Mouse (Mus musculus) heart, postnatal 0 days (tissue): ENCODE data around the gene Usp9x. TPM values are rescaled to one million over a fixed set of nuclear protein-coding genes. Genes with fewer than 3 reads are reported as not detected.

Experiments
- ATAC-seq: fragments of 200-750 bp; cut with Nextera tagmentation; 2 replicates; pipeline ENCODE4 v1.8.0; 2017; ENCODE audit warnings: low read depth, moderate number of reproducible peaks, moderate library complexity; ENCODE audit not compliant: insufficient read depth
- DNase-seq: peaks from one replicate; pipeline ENCODE4 v3.0.0-alpha.2; 2016; ENCODE audit warnings: low spot score
- H3K27ac ChIP-seq: fragments of 300-500 bp; sonication (generic); 2 replicates; pipeline ENCODE4 v1.5.1; 2014; ENCODE audit warnings: low read depth, mild to moderate bottlenecking
- H3K27me3 ChIP-seq: fragments of 300-500 bp; sonication (generic); 2 replicates; pipeline ENCODE4 v1.6.1; 2014; ENCODE audit warnings: low read length, mixed read lengths; ENCODE audit not compliant: control insufficient read depth, insufficient read depth
- H3K36me3 ChIP-seq: fragments of 300-500 bp; sonication (generic); replicated peaks from 2 replicates; pipeline ENCODE4 v1.6.1; 2014; ENCODE audit warnings: low read length, mixed read lengths; ENCODE audit not compliant: control insufficient read depth, insufficient read depth
- H3K4me1 ChIP-seq: fragments of 300-500 bp; sonication (generic); 2 replicates; pipeline ENCODE4 v1.6.1; 2014; ENCODE audit warnings: antibody characterized with exemption; ENCODE audit not compliant: control insufficient read depth, insufficient read depth
- H3K4me2 ChIP-seq: fragments of 300-500 bp; sonication (generic); 2 replicates; pipeline ENCODE4 v1.6.1; 2014; ENCODE audit warnings: low read depth, mild to moderate bottlenecking, low read length, moderate library complexity
- H3K4me3 ChIP-seq: fragments of 300-500 bp; sonication (generic); 2 replicates; pipeline ENCODE4 v1.5.1; 2014; ENCODE audit warnings: low read depth, low read length
- H3K9ac ChIP-seq: fragments of 300-500 bp; sonication (generic); replicated peaks from 2 replicates; pipeline ENCODE4 v1.6.1; 2014; ENCODE audit warnings: low read depth, low read length, mixed read lengths
- H3K9me3 ChIP-seq: fragments of 300-500 bp; sonication (generic); replicated peaks from 2 replicates; pipeline ENCODE4 v1.6.1; 2016; ENCODE audit warnings: low read length; ENCODE audit not compliant: control insufficient read depth
- CTCF ChIP-seq: IDR thresholded peaks from 2 replicates; pipeline ENCODE4 v1.5.1; 2016; ENCODE audit warnings: antibody characterized with exemption, control low read depth, low read depth
- EP300 ChIP-seq: IDR thresholded peaks from 2 replicates; pipeline ENCODE4 v1.6.1; 2016; ENCODE audit warnings: antibody characterized with exemption, low read depth
- WGBS: fragments of 180-500 bp; shearing (Covaris S2); extraction: QIAGEN DNeasy Blood & Tissue Kit; methylation state at CpG from one replicate; pipeline ENCODE4 v1.1.7; 2014; 5-methylcytosine and 5-hydroxymethylcytosine counted together
- polyA plus RNA-seq: library from polyadenylated mRNA; unstranded; fragments of >200 nt; fragmentation: Nextera tagmentation; extraction: Ambion mirVana; gene quantifications from 2 replicates; pipeline ENCODE4 v1.2.1, GENCODE M21; 2015
- total RNA-seq: library from RNA; depleted of rRNA; stranded (reverse); fragments of >200 nt; gene quantifications from 2 replicates; pipeline ENCODE4 v1.2.3, GENCODE M21; 2014; ENCODE audit warnings: low replicate concordance

The Usp9x gene
- total and polyA plus RNA-seq, 2 experiments from 2014 or later: 17.1 to 128 TPM

GRCm38 (mm10) chrX:13044666-13045065 is 26.6 kb upstream of the Usp9x start:
- TF ChIP-seq EP300 (no peak), CTCF (no peak)
- Histone ChIP-seq H3K4me2 (no peak overlapping the region), H3K9me3 (no peaks in the 10 kb centered on the region), H3K36me3 (0 out of 2 replicates have a peak, but pooled peaks cover 5% of the 10 kb centered on the region), H3K27me3 (no peaks in the 10 kb centered on the region), H3K4me3 (no peak overlapping the region), H3K9ac (no peak overlapping the region), H3K27ac (no peak overlapping the region), H3K4me1 (no peaks in the 10 kb centered on the region)
- DNase-seq: no peak
- ATAC-seq: no peak
- WGBS: 82% methylated on average over 5 of the region's 5 CpGs

DNA sequence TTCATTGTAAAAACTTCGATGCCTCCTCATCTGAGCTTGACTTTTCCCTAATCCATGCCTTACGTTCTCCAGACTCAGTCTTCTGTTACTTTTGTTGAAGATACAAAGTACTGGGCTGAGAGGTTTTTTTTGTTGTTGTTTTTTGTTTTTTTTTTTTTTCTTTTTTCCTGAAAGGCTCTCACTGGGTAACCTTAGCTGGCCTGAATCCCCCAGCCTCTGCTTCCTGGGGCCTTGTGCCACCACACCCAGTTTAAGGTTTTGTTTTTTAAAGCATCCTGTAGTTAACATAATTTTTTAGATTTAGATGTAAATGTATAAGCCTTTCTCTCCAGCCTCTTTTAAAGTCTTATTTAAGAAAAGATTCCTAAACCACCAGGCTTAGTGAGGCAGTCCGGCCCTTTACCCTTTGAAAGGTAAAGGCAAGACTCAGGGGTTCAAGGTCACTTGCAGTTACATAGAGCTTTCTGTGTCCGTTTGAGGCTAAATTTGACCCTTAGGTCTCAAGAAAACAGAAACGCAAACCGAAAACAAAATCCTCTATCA is 24.3 kb upstream of the Usp9x start:
- H3K4me3 ChIP-seq: no peak overlapping the region
- no peaks in the 10 kb centered on the region for H3K27me3 ChIP-seq
- no peaks in the 10 kb centered on the region for H3K4me1 ChIP-seq
- no peaks in the 10 kb centered on the region for H3K9me3 ChIP-seq
- DNase-seq (no peak), ATAC-seq (no peak)
- H3K9ac ChIP-seq: no peak overlapping the region
- TF ChIP-seq EP300: no peak
- TF ChIP-seq CTCF: no peak
- peak overlapping the region; percentile 55; the same call in 1 of the 2 replicates for H3K4me2 ChIP-seq
- H3K36me3 ChIP-seq: 0 out of 2 replicates have a peak, but pooled peaks cover 5% of the 10 kb centered on the region
- peak overlapping the region; percentile 61; the same call in 1 of the 2 replicates for H3K27ac ChIP-seq
- WGBS: 48% methylated on average over 6 of the region's 6 CpGs

DNA sequence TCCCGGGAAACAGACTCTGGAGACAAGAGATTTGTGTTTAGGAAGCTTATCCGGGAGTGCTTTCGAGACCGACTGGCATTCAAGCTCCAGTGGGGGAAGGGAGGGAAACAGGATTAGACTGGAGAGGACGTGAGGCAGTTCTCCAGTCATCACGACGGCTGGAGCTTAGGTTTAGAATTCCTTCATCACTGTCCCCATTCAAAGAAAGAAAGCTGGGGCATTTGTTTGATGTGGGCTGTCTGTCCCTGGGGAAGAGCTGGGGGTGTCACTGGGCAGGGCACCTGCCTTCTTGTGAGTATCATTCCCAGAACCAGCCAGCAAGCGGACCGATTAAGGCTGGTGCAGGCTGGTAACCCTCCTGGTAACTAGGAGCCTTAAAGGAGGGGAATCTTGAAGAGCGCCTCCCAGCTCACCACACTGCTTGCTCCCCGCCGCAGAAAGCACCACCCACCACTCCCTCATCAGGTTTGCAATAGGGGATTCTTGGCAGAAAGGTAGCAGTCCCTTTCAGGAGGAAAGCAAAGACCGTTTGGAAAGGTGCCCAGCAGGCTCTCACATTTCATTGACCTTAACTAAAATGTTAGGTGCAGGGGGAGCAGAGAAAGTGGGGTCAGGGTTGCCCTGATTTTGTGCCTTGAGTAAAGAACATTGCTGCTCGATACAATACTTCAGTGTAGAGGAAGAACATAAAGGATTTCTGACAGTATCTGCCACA is 23.5 kb upstream of the Usp9x start:
- no peak for TF ChIP-seq EP300
- TF ChIP-seq CTCF: no peak
- DNase-seq (peak; percentile 60), ATAC-seq (peak; percentile 60; the same call in 1 of the 2 replicates)
- peak overlapping the region; percentile 55 for H3K4me2 ChIP-seq
- H3K9ac ChIP-seq: peak overlapping the region; percentile 43; the same call in 1 of the 2 replicates
- H3K36me3 ChIP-seq: 0 out of 2 replicates have a peak, but pooled peaks cover 5% of the 10 kb centered on the region
- WGBS: 21% methylated on average over 14 of the region's 14 CpGs
- no peaks in the 10 kb centered on the region for H3K27me3 ChIP-seq
- peak overlapping the region; percentile 61 for H3K27ac ChIP-seq
- peak overlapping the region; percentile 26 for H3K4me3 ChIP-seq
- no peaks in the 10 kb centered on the region for H3K4me1 ChIP-seq
- H3K9me3 ChIP-seq: no peaks in the 10 kb centered on the region

DNA sequence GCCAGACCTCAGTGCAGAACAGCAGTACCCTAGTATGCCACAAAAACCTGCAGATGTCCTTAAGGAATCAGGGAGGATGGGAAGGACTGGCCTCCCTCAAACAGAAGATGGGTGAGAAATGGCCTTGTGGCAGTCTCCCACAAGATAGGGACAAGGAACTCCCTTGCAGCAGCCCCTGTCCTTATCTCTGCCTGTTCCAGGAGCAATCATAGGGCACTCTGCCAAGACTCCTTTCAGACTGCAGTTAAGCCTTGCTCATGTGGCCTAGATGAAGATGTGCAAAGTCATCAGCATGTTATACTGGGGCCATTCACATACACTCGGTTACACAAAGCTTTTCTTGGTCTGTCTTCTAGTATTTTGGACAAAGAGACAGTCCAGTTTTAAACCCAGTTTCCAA is 16.7 kb upstream of the Usp9x start:
- Histone ChIP-seq H3K4me2 (no peak overlapping the region), H3K27me3 (no peaks in the 10 kb centered on the region; the same call in 1 of the 2 replicates), H3K27ac (no peak overlapping the region), H3K9me3 (no peaks in the 10 kb centered on the region), H3K36me3 (no peaks in the 10 kb centered on the region), H3K9ac (no peak overlapping the region), H3K4me1 (no peaks in the 10 kb centered on the region), H3K4me3 (no peak overlapping the region)
- peak; percentile 49; the same call in 1 of the 2 replicates for ATAC-seq
- DNase-seq: no peak
- no peak for TF ChIP-seq EP300
- TF ChIP-seq CTCF: no peak
- WGBS: 15% methylated on average over 1 of the region's 1 CpGs

DNA sequence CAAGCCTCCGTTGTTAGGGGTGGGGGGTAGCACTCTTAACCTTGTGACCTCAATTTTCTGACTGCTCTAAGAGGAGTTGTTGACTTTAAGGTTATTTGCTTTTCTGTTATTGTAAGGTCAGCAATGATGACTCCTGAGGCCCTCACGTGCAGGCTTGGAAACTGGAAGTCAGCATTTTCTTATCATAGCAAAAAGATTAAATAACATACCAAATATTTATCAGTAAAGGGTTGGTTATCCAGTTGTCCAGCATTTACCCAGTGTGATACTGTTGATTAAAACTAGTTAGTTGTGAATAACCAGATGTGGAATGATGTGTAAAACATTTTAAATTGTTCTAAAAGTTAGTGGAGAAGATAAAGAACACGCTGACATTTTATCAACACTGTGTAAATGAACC is 9.3 kb upstream of the Usp9x start:
- Histone ChIP-seq H3K36me3 (no peaks in the 10 kb centered on the region), H3K27ac (no peak overlapping the region), H3K4me2 (no peak overlapping the region), H3K4me1 (no peaks in the 10 kb centered on the region), H3K27me3 (no peaks in the 10 kb centered on the region), H3K9ac (no peak overlapping the region), H3K9me3 (no peaks in the 10 kb centered on the region), H3K4me3 (no peak overlapping the region)
- 53% methylated on average over 3 of the region's 3 CpGs for WGBS
- no peak for DNase-seq
- TF ChIP-seq CTCF (no peak), EP300 (no peak)
- no peak for ATAC-seq
